Mouse (Mus musculus) ES-Bruce4 (cell line): ENCODE data around the gene Rere. TPM values are rescaled to one million over a fixed set of nuclear protein-coding genes. Genes with fewer than 3 reads are reported as not detected.

Experiments
- H3K27ac ChIP-seq: 2 replicates; pipeline ENCODE4 v1.5.1; 2012; ENCODE audit warnings: low read length, inconsistent platforms; ENCODE audit not compliant: insufficient read depth
- H3K27me3 ChIP-seq: 2 replicates; pipeline ENCODE4 v1.6.1; 2012; ENCODE audit warnings: mild to moderate bottlenecking, low read length, inconsistent platforms; ENCODE audit not compliant: control insufficient read depth, poor library complexity, insufficient read depth, severe bottlenecking
- H3K36me3 ChIP-seq: 2 replicates; pipeline ENCODE4 v1.6.1; 2012; ENCODE audit warnings: inconsistent platforms, mild to moderate bottlenecking, low read length, moderate library complexity; ENCODE audit not compliant: control insufficient read depth, poor library complexity, insufficient read depth, severe bottlenecking
- H3K4me1 ChIP-seq: one replicate; pipeline ENCODE4 v1.8.1; 2011; ENCODE audit warnings: low read length; ENCODE audit not compliant: control insufficient read depth, insufficient read depth
- H3K4me3 ChIP-seq: 2 replicates; pipeline ENCODE4 v1.5.1; 2011; ENCODE audit warnings: low read depth, mild to moderate bottlenecking, low read length
- H3K9ac ChIP-seq: 2 replicates; pipeline ENCODE4 v1.6.1; 2012; ENCODE audit warnings: low read depth, mild to moderate bottlenecking, inconsistent platforms; ENCODE audit not compliant: poor library complexity, severe bottlenecking
- H3K9me3 ChIP-seq: replicated peaks from 2 replicates; pipeline ENCODE4 v1.6.1; 2012; ENCODE audit warnings: mild to moderate bottlenecking, low read length, inconsistent platforms; ENCODE audit not compliant: control insufficient read depth, poor library complexity, insufficient read depth, severe bottlenecking
- CTCF ChIP-seq: IDR thresholded peaks from one replicate; pipeline ENCODE4 v1.8.1; 2011; ENCODE audit warnings: low read depth, low read length
- EP300 ChIP-seq: IDR thresholded peaks from 2 replicates; pipeline ENCODE4 v1.6.1; 2011; ENCODE audit warnings: low read depth, low read length; ENCODE audit not compliant: insufficient read depth
- POLR2A ChIP-seq: IDR thresholded peaks from one replicate; pipeline ENCODE4 v1.8.1; 2011; ENCODE audit warnings: low read length; ENCODE audit not compliant: insufficient read depth
- polyA plus RNA-seq: library from polyadenylated mRNA; stranded (reverse); fragments of >200 nt; gene quantifications from 2 replicates; pipeline ENCODE4 v1.2.4, GENCODE M21; 2011; ENCODE audit warnings: low read depth; ENCODE audit not compliant: missing spikeins, insufficient read depth, insufficient read length

The Rere gene
- polyA plus RNA-seq, 1 experiment: 77.3 TPM

DNA sequence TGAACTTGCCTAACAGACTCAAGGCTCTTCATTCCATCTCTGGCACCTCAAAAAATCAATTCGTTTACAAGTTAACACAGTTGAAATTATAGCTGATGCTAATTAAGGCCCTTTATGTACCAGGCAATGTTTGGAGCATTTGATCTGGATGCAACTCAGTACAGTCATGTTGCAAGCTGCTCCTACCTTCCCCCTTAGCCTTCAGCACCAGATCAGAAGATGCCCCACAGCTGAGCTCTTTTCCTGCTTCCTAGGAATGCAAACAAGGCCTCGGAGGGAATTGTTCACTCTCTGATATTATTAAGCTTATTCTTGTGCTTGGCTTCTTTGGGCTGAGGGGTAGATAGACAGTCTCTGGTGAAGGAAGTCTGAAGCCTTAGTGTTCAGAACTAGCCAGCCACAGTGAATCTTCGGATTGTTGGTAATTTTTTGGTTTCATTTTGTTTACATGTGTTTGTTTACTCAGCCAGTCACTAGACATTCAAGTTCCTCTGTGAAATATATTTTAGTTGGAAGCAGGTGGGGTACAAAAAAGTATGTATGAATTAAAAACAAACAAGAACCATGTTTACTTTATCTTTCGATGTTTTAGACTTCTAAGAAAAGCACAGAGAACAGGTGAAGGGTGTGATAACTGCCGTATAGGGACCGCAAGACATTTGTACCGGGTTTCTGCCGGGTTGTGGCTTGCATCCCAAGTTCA, 306.3 kb downstream of the Rere start:
- Histone ChIP-seq H3K4me1 (peaks cover 2% of the 10 kb centered on the region), H3K9me3 (no peaks in the 10 kb centered on the region), H3K4me3 (no peak overlapping the region), H3K27me3 (no peaks in the 10 kb centered on the region), H3K9ac (no peak overlapping the region), H3K27ac (no peak overlapping the region), H3K36me3 (no peaks in the 10 kb centered on the region)
- TF ChIP-seq POLR2A (no peak), EP300 (no peak), CTCF (no peak)

GRCm38 (mm10) chr4:150588300-150588621, 306.8 kb downstream of the Rere start:
- TF ChIP-seq POLR2A: no peak
- H3K9me3 ChIP-seq: no peaks in the 10 kb centered on the region
- no peak overlapping the region for H3K4me3 ChIP-seq
- H3K4me1 ChIP-seq: peaks cover 2% of the 10 kb centered on the region
- no peak overlapping the region for H3K9ac ChIP-seq
- H3K36me3 ChIP-seq: no peaks in the 10 kb centered on the region
- no peak overlapping the region for H3K27ac ChIP-seq
- H3K27me3 ChIP-seq: no peaks in the 10 kb centered on the region

GRCm38 (mm10) chr4:150590621-150591282, 309.3 kb downstream of the Rere start:
- H3K27me3 ChIP-seq: no peaks in the 10 kb centered on the region
- H3K36me3 ChIP-seq: no peaks in the 10 kb centered on the region
- H3K9me3 ChIP-seq: no peaks in the 10 kb centered on the region
- H3K4me3 ChIP-seq: no peak overlapping the region
- no peak overlapping the region for H3K9ac ChIP-seq
- H3K27ac ChIP-seq: peak overlapping the region; percentile 50
- TF ChIP-seq EP300 (no peak), POLR2A (no peak), CTCF (no peak)
- H3K4me1 ChIP-seq: peaks cover 3% of the 10 kb centered on the region

GRCm38 (mm10) chr4:150591602-150592001, 310.2 kb downstream of the Rere start:
- Histone ChIP-seq H3K4me3 (no peak overlapping the region), H3K4me1 (peaks cover 3% of the 10 kb centered on the region), H3K36me3 (no peaks in the 10 kb centered on the region), H3K9me3 (no peaks in the 10 kb centered on the region), H3K9ac (no peak overlapping the region), H3K27ac (peak overlapping the region; percentile 50), H3K27me3 (no peaks in the 10 kb centered on the region)
- TF ChIP-seq EP300 (no peak), POLR2A (no peak), CTCF (no peak)

DNA sequence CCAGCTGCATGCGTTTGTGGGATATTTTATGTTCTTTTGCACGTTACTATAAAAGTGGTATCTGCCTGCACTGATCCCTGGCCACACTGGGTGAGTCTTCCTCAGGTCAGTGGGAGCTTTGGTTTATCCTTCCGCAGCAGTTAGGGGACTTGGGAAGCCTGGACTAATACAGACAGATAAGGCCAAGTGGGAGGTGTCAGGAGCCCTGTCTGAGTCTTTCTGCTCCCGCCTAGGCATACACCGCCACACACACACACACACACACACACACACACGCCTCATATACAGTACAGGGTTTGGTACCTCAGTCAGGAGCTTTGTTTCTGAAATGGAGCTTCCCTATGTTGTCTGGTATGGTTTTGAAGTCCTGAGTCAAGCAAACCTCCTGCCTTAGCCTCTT, 310.6 kb downstream of the Rere start:
- H3K36me3 ChIP-seq: no peaks in the 10 kb centered on the region
- H3K27ac ChIP-seq: peak overlapping the region; percentile 50
- H3K9me3 ChIP-seq: no peaks in the 10 kb centered on the region
- H3K4me3 ChIP-seq: no peak overlapping the region
- no peak overlapping the region for H3K9ac ChIP-seq
- TF ChIP-seq EP300 (no peak), CTCF (no peak), POLR2A (no peak)
- no peaks in the 10 kb centered on the region for H3K27me3 ChIP-seq
- H3K4me1 ChIP-seq: peaks cover 3% of the 10 kb centered on the region

- Histone ChIP-seq H3K4me3 (no peak overlapping the region), H3K9me3 (no peaks in the 10 kb centered on the region), H3K27me3 (no peaks in the 10 kb centered on the region), H3K27ac (no peak overlapping the region), H3K4me1 (peaks cover 3% of the 10 kb centered on the region), H3K9ac (no peak overlapping the region), H3K36me3 (no peaks in the 10 kb centered on the region)
- no peak for TF ChIP-seq EP300
- TF ChIP-seq POLR2A: no peak
- no peak for TF ChIP-seq CTCF
Observed at GRCm38 (mm10) chr4:150593473-150594217, 312.2 kb downstream of the Rere start.
